Mouse (Mus musculus) MEL (cell line): Measurements from ENCODE around the gene Gdap2.

Source experiments
- CHD1 ChIP-seq: IDR thresholded peaks from 2 replicates; pipeline ENCODE4 v1.6.1; 2012; ENCODE audit warnings: low read depth, mild to moderate bottlenecking, inconsistent platforms, low read length, improper control_type of control experiment
- CHD2 ChIP-seq: IDR thresholded peaks from 2 replicates; pipeline ENCODE4 v1.6.1; 2011; ENCODE audit warnings: low read length, improper control_type of control experiment
- CTCF ChIP-seq, 3 experiments: IDR thresholded peaks in 2 of 3; conservative IDR thresholded peaks in 1 of 3; 2 replicates each; pipeline ENCODE4 v1.5.1; 2011 to 2012; ENCODE audit warnings: low read length in 3 of 3, low read depth in 2 of 3, mild to moderate bottlenecking in 2 of 3, improper control_type of control experiment in 1 of 3, inconsistent platforms in 1 of 3, mixed read lengths in 1 of 3, moderate library complexity in 1 of 3; ENCODE audit not compliant: control insufficient read depth in 1 of 3, insufficient read depth in 1 of 3, poor library complexity in 1 of 3, severe bottlenecking in 1 of 3
- ELF1 ChIP-seq: IDR thresholded peaks from 2 replicates; pipeline ENCODE4 v1.6.1; 2014; ENCODE audit warnings: low read depth, mild to moderate bottlenecking, inconsistent platforms, low read length, improper control_type of control experiment, moderate library complexity
- EP300 ChIP-seq, 2 experiments: IDR thresholded peaks; 2 replicates each; pipeline ENCODE4 v1.6.1; 2011; ENCODE audit warnings: improper control_type of control experiment in 2 of 2, low read length in 2 of 2, low read depth in 1 of 2, mild to moderate bottlenecking in 1 of 2
- HCFC1 ChIP-seq: IDR thresholded peaks from 2 replicates; pipeline ENCODE4 v1.6.1; 2012; ENCODE audit warnings: low read depth, mild to moderate bottlenecking, inconsistent platforms, low read length, improper control_type of control experiment, moderate library complexity
- MXI1 ChIP-seq: IDR thresholded peaks from 2 replicates; pipeline ENCODE4 v1.6.1; 2011; ENCODE audit warnings: mild to moderate bottlenecking, low read depth, low read length, improper control_type of control experiment
- POLR2A ChIP-seq, 2 experiments: IDR thresholded peaks; 2 replicates each; pipeline ENCODE4 v1.6.1; 2011 to 2012; ENCODE audit warnings: low read length in 2 of 2, mild to moderate bottlenecking in 2 of 2, control low read depth in 1 of 2, improper control_type of control experiment in 1 of 2, low read depth in 1 of 2, moderate library complexity in 1 of 2; ENCODE audit not compliant: control insufficient read depth in 1 of 2, insufficient read depth in 1 of 2, poor library complexity in 1 of 2
- POLR2AphosphoS2 ChIP-seq: IDR thresholded peaks from 2 replicates; pipeline ENCODE4 v1.6.1; 2011; ENCODE audit warnings: low read length, improper control_type of control experiment
- TAL1 ChIP-seq: IDR thresholded peaks from 2 replicates; pipeline ENCODE4 v1.6.1; 2012; ENCODE audit warnings: mild to moderate bottlenecking, inconsistent platforms, low read length, moderate library complexity, mixed read lengths
- TCF12 ChIP-seq: IDR thresholded peaks from 2 replicates; pipeline ENCODE4 v1.6.1; 2014; ENCODE audit warnings: low read depth, mild to moderate bottlenecking, inconsistent platforms, low read length, improper control_type of control experiment, moderate library complexity

DNA sequence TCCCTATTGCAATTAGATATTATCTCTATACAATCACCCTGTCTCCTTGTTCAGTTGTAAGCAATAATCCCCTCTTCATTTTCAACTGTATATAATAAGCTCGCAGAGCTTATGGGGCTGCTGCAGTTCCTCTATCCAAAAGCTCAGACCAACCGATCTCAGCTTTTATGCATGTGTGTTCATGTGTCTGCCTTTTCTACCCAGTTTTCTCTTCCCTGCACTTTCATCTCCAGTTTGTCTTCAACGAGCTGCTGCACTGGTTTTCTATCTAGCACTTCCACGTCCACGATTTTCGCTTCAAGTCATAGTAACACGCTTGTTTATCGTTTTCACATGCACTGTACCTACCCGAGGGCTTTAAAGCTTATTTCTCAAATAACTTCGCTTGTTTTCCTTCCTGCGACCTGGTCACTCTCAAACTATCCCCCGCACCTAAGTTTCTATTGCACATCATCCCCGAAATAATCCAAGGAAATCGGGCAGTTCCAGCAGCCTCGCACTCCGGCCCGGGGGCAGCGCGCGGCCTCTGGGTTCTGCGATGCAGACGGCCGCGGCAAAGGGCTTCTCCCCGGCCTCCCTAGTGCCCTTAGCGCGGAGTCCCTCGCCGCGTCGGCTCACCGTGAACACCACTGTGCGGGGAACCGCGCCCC lies 391 bp upstream of the Gdap2 start:
- peak; percentile 9; the same call in 1 of the 2 replicates for TF ChIP-seq MXI1
- peak in 1 of 2 experiments; percentile 66; a peak in 1 of 4 replicates for TF ChIP-seq POLR2A (IDR thresholded peaks at IDR 0.05; ENCODE audit: control insufficient read depth in 1 of 2, insufficient read depth in 1 of 2, low read depth in 1 of 2, low read length in 2 of 2, poor library complexity in 1 of 2)
- no peak for TF ChIP-seq EP300 (IDR thresholded peaks at IDR 0.05; ENCODE audit: low read depth in 1 of 2, low read length in 2 of 2)
- no peak for TF ChIP-seq CTCF (IDR thresholded peaks at IDR 0.05 in 2 of 3, conservative IDR thresholded peaks at IDR 0.05 in 1 of 3; ENCODE audit: control insufficient read depth in 1 of 3, insufficient read depth in 1 of 3, low read depth in 2 of 3, low read length in 3 of 3, poor library complexity in 1 of 3, severe bottlenecking in 1 of 3)
- TF ChIP-seq CHD2 = no peak
- TF ChIP-seq HCFC1 = no peak
- TF ChIP-seq TAL1 = no peak
- TF ChIP-seq ELF1 = no peak
- TF ChIP-seq CHD1 = no peak
- no peak for TF ChIP-seq TCF12
- TF ChIP-seq POLR2AphosphoS2 = no peak
